Mouse (Mus musculus) midbrain, embryonic 10.5 days (tissue): ENCODE data around the gene Col4a1. TPM values are rescaled to one million over a fixed set of nuclear protein-coding genes. Genes with fewer than 3 reads are reported as not detected.

Experiments
- DNase-seq: peaks from one replicate; pipeline ENCODE4 v3.0.0-alpha.2; 2017; ENCODE audit warnings: low spot score
- H3K27ac ChIP-seq: fragments of 300-500 bp; sonication (generic); replicated peaks from 2 replicates; pipeline ENCODE4 v1.5.1; 2016; ENCODE audit warnings: mild to moderate bottlenecking
- H3K27me3 ChIP-seq: fragments of 300-500 bp; sonication (generic); 2 replicates; pipeline ENCODE4 v1.6.1; 2016; ENCODE audit warnings: low read depth, mild to moderate bottlenecking; ENCODE audit not compliant: poor library complexity, severe bottlenecking
- H3K36me3 ChIP-seq: fragments of 300-500 bp; sonication (generic); 2 replicates; pipeline ENCODE4 v1.6.1; 2016; ENCODE audit warnings: mild to moderate bottlenecking, moderate library complexity
- H3K4me1 ChIP-seq: fragments of 300-500 bp; sonication (generic); 2 replicates; pipeline ENCODE4 v1.6.1; 2016
- H3K4me3 ChIP-seq: fragments of 300-500 bp; sonication (generic); 2 replicates; pipeline ENCODE4 v1.5.1; 2016; ENCODE audit warnings: mild to moderate bottlenecking, moderate library complexity
- H3K9me3 ChIP-seq: fragments of 300-500 bp; sonication (generic); replicated peaks from 2 replicates; pipeline ENCODE4 v1.6.1; 2016; ENCODE audit warnings: mild to moderate bottlenecking
- whole genome bisulfite sequencing: fragments of 180-500 bp; shearing (Covaris S2); methylation state at CpG from one replicate; pipeline ENCODE4 v1.1.7; 2016; 5-methylcytosine and 5-hydroxymethylcytosine counted together
- polyA plus RNA-seq: library from polyadenylated mRNA; unstranded; fragments of >200 nt; fragmentation: Nextera tagmentation; extraction: Ambion mirVana; gene quantifications from 2 replicates; pipeline ENCODE4 v1.2.1, GENCODE M21; 2016

The Col4a1 gene
- 113 and 146 TPM in 2 replicates for polyA plus RNA-seq

- H3K9me3 ChIP-seq = no peaks in the 10 kb centered on the region
- H3K36me3 ChIP-seq = no peaks in the 10 kb centered on the region
- peaks cover 99% of the 10 kb centered on the region for H3K27me3 ChIP-seq
- peak; percentile 76 for DNase-seq
- peak within 1 kb of the TSS; percentile 88 for H3K27ac ChIP-seq
- peaks cover 75% of the 10 kb centered on the region for H3K4me1 ChIP-seq
- 0% methylated on average over 83 of the region's 87 CpGs for WGBS
- peak within 1 kb of the TSS; percentile 74 for H3K4me3 ChIP-seq
Observed at GRCm38 (mm10) chr8:11312349-11313175, at the start of gene Col4a1, which contains the start of gene Col4a2. Gene Col4a1, minus strand, starts transcription at chr8:11312826. Gene Col4a2, plus strand, starts transcription at chr8:11312805.

GRCm38 (mm10) chr8:11361546-11362277 lies 49.1 kb upstream of the Col4a1 start:
- H3K27me3 ChIP-seq = peaks cover 17% of the 10 kb centered on the region
- DNase-seq = no peak
- H3K27ac ChIP-seq = peak overlapping the region; percentile 84
- no peak overlapping the region for H3K4me3 ChIP-seq
- no peaks in the 10 kb centered on the region for H3K9me3 ChIP-seq
- peaks cover 53% of the 10 kb centered on the region for H3K4me1 ChIP-seq
- 71% methylated on average over 9 of the region's 9 CpGs for WGBS
- no peaks in the 10 kb centered on the region for H3K36me3 ChIP-seq

- DNase-seq = no peak
- Histone ChIP-seq H3K4me1 (peaks cover 53% of the 10 kb centered on the region), H3K9me3 (no peaks in the 10 kb centered on the region), H3K27me3 (peaks cover 12% of the 10 kb centered on the region), H3K4me3 (no peak overlapping the region), H3K27ac (peak overlapping the region; percentile 84; the same call in 1 of the 2 replicates), H3K36me3 (no peaks in the 10 kb centered on the region)
- WGBS = 89% methylated on average over 5 of the region's 5 CpGs
Observed at GRCm38 (mm10) chr8:11359846-11360245, 47.2 kb upstream of the Col4a1 start.

GRCm38 (mm10) chr8:11357921-11358436 lies 45.4 kb upstream of the Col4a1 start:
- H3K27me3 ChIP-seq = peaks cover 9% of the 10 kb centered on the region; the same call in 1 of the 2 replicates
- H3K9me3 ChIP-seq = no peaks in the 10 kb centered on the region
- no peaks in the 10 kb centered on the region for H3K36me3 ChIP-seq
- no peak for DNase-seq
- peaks cover 38% of the 10 kb centered on the region for H3K4me1 ChIP-seq
- 69% methylated on average over 7 of the region's 7 CpGs for WGBS
- H3K27ac ChIP-seq = peak overlapping the region; percentile 33; the same call in 1 of the 2 replicates
- no peak overlapping the region for H3K4me3 ChIP-seq

GRCm38 (mm10) chr8:11356776-11357175 lies 44.1 kb upstream of the Col4a1 start:
- Histone ChIP-seq H3K27ac (no peak overlapping the region), H3K27me3 (peaks cover 9% of the 10 kb centered on the region; the same call in 1 of the 2 replicates), H3K4me1 (peaks cover 26% of the 10 kb centered on the region), H3K36me3 (no peaks in the 10 kb centered on the region), H3K9me3 (no peaks in the 10 kb centered on the region), H3K4me3 (no peak overlapping the region)
- DNase-seq = no peak
- whole genome bisulfite sequencing = 88% methylated on average over 8 of the region's 8 CpGs

- H3K36me3 ChIP-seq = no peaks in the 10 kb centered on the region
- DNase-seq = no peak
- H3K4me3 ChIP-seq = no peak overlapping the region
- no peaks in the 10 kb centered on the region for H3K9me3 ChIP-seq
- WGBS = 95% methylated on average over 3 of the region's 3 CpGs
- H3K4me1 ChIP-seq = peaks cover 17% of the 10 kb centered on the region
- no peak overlapping the region for H3K27ac ChIP-seq
- H3K27me3 ChIP-seq = peaks cover 9% of the 10 kb centered on the region; the same call in 1 of the 2 replicates
Observed at GRCm38 (mm10) chr8:11355900-11356299, 43.3 kb upstream of the Col4a1 start.

- Histone ChIP-seq H3K9me3 (no peaks in the 10 kb centered on the region), H3K4me1 (peaks cover 9% of the 10 kb centered on the region), H3K4me3 (no peak overlapping the region), H3K27ac (no peak overlapping the region), H3K36me3 (no peaks in the 10 kb centered on the region), H3K27me3 (peaks cover 9% of the 10 kb centered on the region; the same call in 1 of the 2 replicates)
- WGBS = 92% methylated on average over 8 of the region's 8 CpGs
- DNase-seq = no peak
Observed at GRCm38 (mm10) chr8:11354800-11355451, 42.3 kb upstream of the Col4a1 start.

GRCm38 (mm10) chr8:11352514-11352913 lies 39.9 kb upstream of the Col4a1 start:
- H3K36me3 ChIP-seq = no peaks in the 10 kb centered on the region
- H3K4me3 ChIP-seq = no peak overlapping the region
- H3K27me3 ChIP-seq = no peaks in the 10 kb centered on the region; the same call in 1 of the 2 replicates
- no peak for DNase-seq
- H3K9me3 ChIP-seq = no peaks in the 10 kb centered on the region
- 89% methylated on average over 11 of the region's 11 CpGs for WGBS
- no peak overlapping the region for H3K27ac ChIP-seq
- 0 out of 2 replicates have a peak, but pooled peaks cover 3% of the 10 kb centered on the region for H3K4me1 ChIP-seq

GRCm38 (mm10) chr8:11351355-11351754 lies 38.7 kb upstream of the Col4a1 start:
- no peak for DNase-seq
- Histone ChIP-seq H3K4me1 (0 out of 2 replicates have a peak, but pooled peaks cover 3% of the 10 kb centered on the region), H3K36me3 (no peaks in the 10 kb centered on the region), H3K27ac (no peak overlapping the region), H3K9me3 (no peaks in the 10 kb centered on the region), H3K27me3 (no peaks in the 10 kb centered on the region; the same call in 1 of the 2 replicates), H3K4me3 (no peak overlapping the region)
- WGBS = 97% methylated on average over 6 of the region's 6 CpGs

- H3K4me3 ChIP-seq = no peak overlapping the region
- 87% methylated on average over 11 of the region's 11 CpGs for WGBS
Observed at GRCm38 (mm10) chr8:11348622-11349021, 36.0 kb upstream of the Col4a1 start.

GRCm38 (mm10) chr8:11347699-11348098 lies 35.1 kb upstream of the Col4a1 start:
- 89% methylated on average over 9 of the region's 9 CpGs for WGBS
- H3K36me3 ChIP-seq = no peaks in the 10 kb centered on the region

More at GRCm38 (mm10) chr8:11348622-11349021, 36.0 kb upstream of the Col4a1 start:
- no peaks in the 10 kb centered on the region for H3K27me3 ChIP-seq
- DNase-seq = no peak
- no peaks in the 10 kb centered on the region for H3K36me3 ChIP-seq
- H3K4me1 ChIP-seq = 0 out of 2 replicates have a peak, but pooled peaks cover 3% of the 10 kb centered on the region
- H3K27ac ChIP-seq = no peak overlapping the region
- H3K9me3 ChIP-seq = no peaks in the 10 kb centered on the region

GRCm38 (mm10) chr8:11346225-11346624 lies 33.6 kb upstream of the Col4a1 start:
- H3K4me1 ChIP-seq = 0 out of 2 replicates have a peak, but pooled peaks cover 3% of the 10 kb centered on the region
- H3K9me3 ChIP-seq = no peaks in the 10 kb centered on the region
- no peak for DNase-seq
- 89% methylated on average over 10 of the region's 10 CpGs for WGBS
- H3K27ac ChIP-seq = no peak overlapping the region
- H3K4me3 ChIP-seq = no peak overlapping the region
- no peaks in the 10 kb centered on the region for H3K27me3 ChIP-seq
- H3K36me3 ChIP-seq = no peaks in the 10 kb centered on the region

More at GRCm38 (mm10) chr8:11347699-11348098, 35.1 kb upstream of the Col4a1 start:
- no peaks in the 10 kb centered on the region for H3K9me3 ChIP-seq
- no peak for DNase-seq
- no peaks in the 10 kb centered on the region for H3K27me3 ChIP-seq
- H3K4me3 ChIP-seq = no peak overlapping the region
- H3K27ac ChIP-seq = no peak overlapping the region
- H3K4me1 ChIP-seq = 0 out of 2 replicates have a peak, but pooled peaks cover 3% of the 10 kb centered on the region
